Mouse (Mus musculus): ENCODE results near the gene Gm7298. TPM values are rescaled to one million over a fixed set of nuclear protein-coding genes. Genes with fewer than 3 reads are reported as not detected.
"Not testable (repeated sequence)": the region's sequence is repeated elsewhere in the genome, so short reads cannot be mapped to it uniquely, and the experiment has no call there.

The Gm7298 gene
- total RNA-seq (2014; rRNA removed): not detected in 2 replicates
- polyA plus RNA-seq (2015; fragmentation: Nextera tagmentation; extraction: Ambion mirVana): not detected in 2 replicates

DNA sequence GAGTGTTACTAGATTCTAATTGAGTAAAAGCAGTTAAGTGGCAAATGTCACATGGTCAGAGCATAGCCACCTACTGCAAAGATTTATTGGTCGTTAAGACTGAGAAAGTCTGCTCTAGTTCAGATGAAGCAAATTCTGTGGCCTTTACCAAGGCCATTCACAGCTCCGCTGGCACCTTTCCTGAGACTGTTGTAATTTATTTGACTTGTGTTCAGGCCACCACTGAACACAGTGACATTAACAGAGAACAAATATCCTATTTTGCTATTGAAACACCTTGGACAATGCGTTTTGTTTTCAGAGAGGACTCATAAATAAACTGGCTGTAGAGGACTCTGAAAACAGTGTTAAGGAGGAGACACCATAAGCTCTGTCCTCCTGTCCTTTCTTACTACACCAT lies at the start of gene Gm7298:
TSS of gene Gm7298 (plus strand) at position 301 of the 400 bp plus-strand sequence.
- no peak for TF ChIP-seq CTCF (IDR thresholded peaks at IDR 0.05; ENCODE audit: low read depth)
- WGBS: 71% methylated on average over 3 of the region's 3 CpGs
- Histone ChIP-seq H3K36me3 (ENCODE audit: insufficient read depth, low read length) (no peaks in the 10 kb centered on the region), H3K9ac (replicated peaks; ENCODE audit: low read length) (no peak within 1 kb of the TSS), H3K27me3 (ENCODE audit: insufficient read depth, low read length) (no peaks in the 10 kb centered on the region), H3K4me2 (ENCODE audit: low read depth, low read length) (no peak within 1 kb of the TSS), H3K9me3 (ENCODE audit: low read length) (no peaks in the 10 kb centered on the region), H3K4me3 (ENCODE audit: low read length) (no peak within 1 kb of the TSS), H3K27ac (no peak within 1 kb of the TSS), H3K4me1 (ENCODE audit: insufficient read depth, low read length) (no peaks in the 10 kb centered on the region)
- no peak for ATAC-seq
- no peak for DNase-seq (ENCODE audit: low spot score)

DNA sequence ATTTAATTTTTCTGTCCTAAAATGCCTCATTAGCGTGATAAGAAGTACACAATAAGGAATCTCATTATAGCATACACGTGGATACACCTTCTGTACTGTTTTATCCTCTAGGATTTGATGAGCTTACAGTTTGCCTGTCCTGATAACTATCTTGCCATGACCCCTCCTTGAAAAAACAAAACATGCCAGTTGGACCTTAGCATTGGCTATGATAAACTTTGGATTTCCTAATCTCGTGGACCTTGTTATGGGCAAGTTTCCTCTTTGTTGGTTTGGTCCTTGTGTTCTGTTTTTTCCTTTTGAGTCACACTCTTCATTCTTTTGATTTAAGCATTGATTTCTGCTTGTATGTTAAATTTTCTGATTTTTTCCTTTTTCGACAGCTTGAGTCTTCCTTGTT lies 95.3 kb downstream of the Gm7298 start:
- Histone ChIP-seq H3K4me1 (ENCODE audit: insufficient read depth, low read length) (no peaks in the 10 kb centered on the region), H3K9ac (replicated peaks; ENCODE audit: low read length) (no peak overlapping the region), H3K4me2 (ENCODE audit: low read depth, low read length) (no peak overlapping the region), H3K27me3 (ENCODE audit: insufficient read depth, low read length) (no peaks in the 10 kb centered on the region), H3K9me3 (ENCODE audit: low read length) (no peaks in the 10 kb centered on the region), H3K4me3 (ENCODE audit: low read length) (no peak overlapping the region), H3K36me3 (ENCODE audit: insufficient read depth, low read length) (no peaks in the 10 kb centered on the region), H3K27ac (no peak overlapping the region)
- no peak for DNase-seq (ENCODE audit: low spot score)
- no peak for TF ChIP-seq CTCF (IDR thresholded peaks at IDR 0.05; ENCODE audit: low read depth)
- WGBS: 80% methylated on average over 4 of the region's 4 CpGs
- no peak for ATAC-seq

DNA sequence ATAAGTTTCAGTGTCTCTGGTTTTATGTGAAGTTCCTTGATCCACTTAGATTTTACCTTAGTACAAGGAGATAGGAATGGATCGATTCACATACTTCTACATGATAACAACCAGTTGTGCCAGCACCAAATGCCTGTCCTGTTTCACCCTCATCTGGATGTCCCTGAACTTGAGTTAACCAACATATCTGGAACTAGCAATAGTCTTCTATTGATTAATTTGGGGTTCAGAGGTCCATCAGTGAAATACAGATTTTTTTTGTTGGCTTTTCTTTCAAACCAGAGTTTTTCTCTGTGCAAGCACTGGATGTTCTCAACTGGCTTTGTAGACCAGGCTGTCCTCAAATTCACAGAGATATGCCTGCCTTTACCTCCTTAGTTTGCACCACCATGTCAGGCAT lies 103.6 kb downstream of the Gm7298 start:
- DNase-seq (ENCODE audit: low spot score): no peak
- Histone ChIP-seq H3K9ac (replicated peaks; ENCODE audit: low read length) (no peak overlapping the region), H3K36me3 (ENCODE audit: insufficient read depth, low read length) (no peaks in the 10 kb centered on the region), H3K27ac (no peak overlapping the region), H3K27me3 (ENCODE audit: insufficient read depth, low read length) (no peaks in the 10 kb centered on the region), H3K4me1 (ENCODE audit: insufficient read depth, low read length) (no peaks in the 10 kb centered on the region), H3K4me3 (ENCODE audit: low read length) (no peak overlapping the region), H3K9me3 (ENCODE audit: low read length) (peaks cover 3% of the 10 kb centered on the region; the same call in 1 of the 2 replicates), H3K4me2 (ENCODE audit: low read depth, low read length) (no peak overlapping the region)
- WGBS: 96% methylated on average over 1 of the region's 1 CpGs
- no peak for TF ChIP-seq CTCF (IDR thresholded peaks at IDR 0.05; ENCODE audit: low read depth)
- ATAC-seq: no peak

GRCm38 (mm10) chr6:121838271-121838670 lies 105.5 kb downstream of the Gm7298 start, which contains the start of gene Mug1:
Mug1 (plus strand) TSS chr6:121838541.
- 71% methylated on average over 4 of the region's 4 CpGs for WGBS
- not testable (repeated sequence) for ATAC-seq

More at GRCm38 (mm10) chr6:121838271-121838670, 105.5 kb downstream of the Gm7298 start, which contains the start of gene Mug1:
- not testable (repeated sequence) for H3K27me3 ChIP-seq (ENCODE audit: insufficient read depth, low read length); H3K9me3 ChIP-seq (ENCODE audit: low read length); H3K4me3 ChIP-seq (ENCODE audit: low read length); H3K9ac ChIP-seq (replicated peaks; ENCODE audit: low read length); H3K27ac ChIP-seq; H3K36me3 ChIP-seq (ENCODE audit: insufficient read depth, low read length); DNase-seq (ENCODE audit: low spot score); H3K4me1 ChIP-seq (ENCODE audit: insufficient read depth, low read length); H3K4me2 ChIP-seq (ENCODE audit: low read depth, low read length)

Other genes with a start within 250 kb of the Gm7298 start
- gene A2m, start 97.6 kb upstream of the Gm7298 start, total RNA-seq (2014; rRNA removed): 14.2 and 15.1 TPM in 2 replicates
- 13.2 and 14.3 TPM in 2 replicates for gene A2m, start 97.6 kb upstream of the Gm7298 start, polyA plus RNA-seq (2015; fragmentation: Nextera tagmentation; extraction: Ambion mirVana)
- gene Mug1, start 105.6 kb downstream of the Gm7298 start, total RNA-seq (2014; rRNA removed): not detected in 2 replicates
- not detected in 2 replicates for gene Mug1, start 105.6 kb downstream of the Gm7298 start, polyA plus RNA-seq (2015; fragmentation: Nextera tagmentation; extraction: Ambion mirVana)

Measured in hindbrain, postnatal 0 days (tissue).